Mouse (Mus musculus): ENCODE data around the gene Lrrc8a. TPM values are rescaled to one million over a fixed set of nuclear protein-coding genes. Genes with fewer than 3 reads are reported as not detected.

Gene Lrrc8a
- 10 to 100 TPM; 16.2 to 17.1 TPM for total RNA-seq (2021)
- long read RNA-seq, experiment 1, partial matches to known transcripts: 0 of 1 reads
- long read RNA-seq, experiment 1, other reads (novel, unspliced or antisense): 1 of 1 reads
- long read RNA-seq, experiment 2, full-length matches to known transcripts: 1 of 1 reads
- long read RNA-seq, experiment 2, partial matches to known transcripts: 0 of 1 reads
- long read RNA-seq, experiment 2, other reads (novel, unspliced or antisense): 0 of 1 reads

- peak; percentile 100 for DNase-seq
These were observed at the start of gene Lrrc8a for GRCm38 (mm10) chr2:30237199-30237880. TSS of gene Lrrc8a (plus strand) at chr2:30237715.

GRCm38 (mm10) chr2:30191790-30192580 lies 45.5 kb upstream of the Lrrc8a start:
- no peak for DNase-seq

GRCm38 (mm10) chr2:30194656-30195055 lies 42.9 kb upstream of the Lrrc8a start:
- no peak for DNase-seq

- DNase-seq: no peak
These were observed 39.5 kb upstream of the Lrrc8a start for GRCm38 (mm10) chr2:30198021-30198420.

- no peak for DNase-seq
These were observed 37.5 kb upstream of the Lrrc8a start for GRCm38 (mm10) chr2:30199984-30200383.

- DNase-seq: no peak
These were observed 37.1 kb upstream of the Lrrc8a start for GRCm38 (mm10) chr2:30200388-30200925.

GRCm38 (mm10) chr2:30203439-30203838 lies 34.1 kb upstream of the Lrrc8a start:
- DNase-seq: no peak

- no peak for DNase-seq
These were observed 32.3 kb upstream of the Lrrc8a start for GRCm38 (mm10) chr2:30205255-30205628.

GRCm38 (mm10) chr2:30205629-30206357 lies 31.7 kb upstream of the Lrrc8a start, which contains the start of gene Kyat1:
TSS of gene Kyat1 (minus strand) at chr2:30205847.
- peak; percentile 90 for DNase-seq

GRCm38 (mm10) chr2:30207401-30207800 lies 30.1 kb upstream of the Lrrc8a start:
- no peak for DNase-seq

- no peak for DNase-seq
These were observed 29.6 kb upstream of the Lrrc8a start for GRCm38 (mm10) chr2:30207886-30208285.

- DNase-seq: no peak
These were observed 25.9 kb upstream of the Lrrc8a start for GRCm38 (mm10) chr2:30211408-30212168.

- DNase-seq: no peak
These were observed 25.4 kb upstream of the Lrrc8a start for GRCm38 (mm10) chr2:30212169-30212545.

- DNase-seq: no peak
These were observed 24.6 kb upstream of the Lrrc8a start for GRCm38 (mm10) chr2:30212951-30213350.

GRCm38 (mm10) chr2:30214745-30215144 lies 22.8 kb upstream of the Lrrc8a start:
- no peak for DNase-seq

GRCm38 (mm10) chr2:30215493-30215892 lies 22.0 kb upstream of the Lrrc8a start:
- no peak for DNase-seq

GRCm38 (mm10) chr2:30216293-30216692 lies 21.2 kb upstream of the Lrrc8a start:
- DNase-seq: no peak

GRCm38 (mm10) chr2:30235593-30235992 lies 1.9 kb upstream of the Lrrc8a start:
- DNase-seq: no peak

GRCm38 (mm10) chr2:30236426-30237198 lies 903 bp upstream of the Lrrc8a start:
- DNase-seq: no peak

GRCm38 (mm10) chr2:30237881-30238280 lies 366 bp downstream of the Lrrc8a start:
- DNase-seq: no peak

Measured in gastrocnemius, postnatal 25 days (tissue).